Mouse (Mus musculus) lung, adult 2 months (tissue): ENCODE results near the gene Metap1d.

Experiments
- CTCF ChIP-seq: fragments of 200-500 bp; IDR thresholded peaks from 2 replicates; pipeline ENCODE4 v1.5.1; 2011; ENCODE audit warnings: mild to moderate bottlenecking, low read length, control low read depth; ENCODE audit not compliant: insufficient read depth
- POLR2A ChIP-seq: fragments of 200-500 bp; IDR thresholded peaks from 2 replicates; pipeline ENCODE4 v1.6.1; 2011; ENCODE audit warnings: low read depth, mild to moderate bottlenecking, control low read depth, low read length, borderline replicate concordance; ENCODE audit errors: extremely low read depth

GRCm38 (mm10) chr2:71529511-71530351 is 76.7 kb downstream of the Metap1d start:
- TF ChIP-seq POLR2A (no peak), CTCF (no peak)
